Mouse (Mus musculus) hindbrain, embryonic 13.5 days (tissue): ENCODE results near the gene Fancc. TPM values are rescaled to one million over a fixed set of nuclear protein-coding genes. Genes with fewer than 3 reads are reported as not detected.
"Not testable (repeated sequence)": the region's sequence is repeated elsewhere in the genome, so short reads cannot be mapped to it uniquely, and the experiment has no call there.

Experiments used
- ATAC-seq: fragments of 200-750 bp; cut with Nextera tagmentation; 2 replicates; pipeline ENCODE4 v1.8.0; 2017; ENCODE audit warnings: moderate TSS enrichment; ENCODE audit not compliant: low FRiP score
- H3K27ac ChIP-seq: fragments of 300-500 bp; sonication (generic); 2 replicates; pipeline ENCODE4 v1.5.1; 2015; ENCODE audit warnings: inconsistent platforms, mild to moderate bottlenecking, moderate library complexity
- H3K27me3 ChIP-seq: fragments of 300-500 bp; sonication (generic); 2 replicates; pipeline ENCODE4 v1.6.1; 2015; ENCODE audit warnings: mild to moderate bottlenecking, inconsistent platforms
- H3K36me3 ChIP-seq: fragments of 300-500 bp; sonication (generic); 2 replicates; pipeline ENCODE4 v1.6.1; 2015; ENCODE audit warnings: mild to moderate bottlenecking, inconsistent platforms
- H3K4me1 ChIP-seq: fragments of 300-500 bp; sonication (generic); replicated peaks from 2 replicates; pipeline ENCODE4 v1.6.1; 2015; ENCODE audit warnings: inconsistent platforms
- H3K4me2 ChIP-seq: fragments of 300-500 bp; sonication (generic); 2 replicates; pipeline ENCODE4 v1.6.1; 2015; ENCODE audit warnings: inconsistent platforms, mild to moderate bottlenecking, moderate library complexity
- H3K4me3 ChIP-seq: fragments of 300-500 bp; sonication (generic); 2 replicates; pipeline ENCODE4 v1.5.1; 2015; ENCODE audit warnings: mild to moderate bottlenecking, inconsistent platforms
- H3K9ac ChIP-seq: fragments of 300-500 bp; sonication (generic); 2 replicates; pipeline ENCODE4 v1.6.1; 2015; ENCODE audit warnings: mild to moderate bottlenecking, inconsistent platforms
- H3K9me3 ChIP-seq: fragments of 300-500 bp; sonication (generic); 2 replicates; pipeline ENCODE4 v1.6.1; 2016; ENCODE audit warnings: inconsistent platforms
- WGBS: fragments of 180-500 bp; shearing (Covaris S2); methylation state at CpG from one replicate; pipeline ENCODE4 v1.1.7; 2015; 5-methylcytosine and 5-hydroxymethylcytosine counted together
- polyA plus RNA-seq: library from polyadenylated mRNA; unstranded; fragments of >200 nt; fragmentation: Nextera tagmentation; extraction: Ambion mirVana; gene quantifications from 2 replicates; pipeline ENCODE4 v1.2.1, GENCODE M21; 2015

Gene Fancc
- polyA plus RNA-seq, 1 experiment from 2014 or later, result 16.3 TPM

DNA sequence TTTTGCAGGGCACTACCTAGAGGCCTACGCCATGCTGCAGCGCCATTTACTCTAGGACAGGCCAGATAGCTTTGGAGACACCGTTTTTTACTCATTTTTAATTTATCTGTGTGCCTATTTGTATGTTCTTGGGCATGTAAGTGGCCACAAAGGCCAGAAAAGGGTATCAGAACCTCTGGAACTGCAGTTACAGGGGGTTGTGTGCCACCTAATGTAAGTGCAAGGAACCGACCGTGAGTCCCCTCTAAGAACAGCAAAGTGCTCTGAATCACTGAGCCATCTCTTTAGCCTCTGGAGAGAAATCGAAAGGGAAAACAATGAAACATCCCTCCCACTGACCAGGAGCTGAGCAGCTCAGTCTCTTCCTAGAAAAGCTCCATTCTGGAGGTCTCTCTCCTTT, 174.3 kb downstream of the Fancc start:
- no peak overlapping the region for H3K9ac ChIP-seq
- H3K4me2 ChIP-seq, result no peak overlapping the region
- H3K9me3 ChIP-seq, result no peaks in the 10 kb centered on the region
- H3K27ac ChIP-seq, result no peak overlapping the region
- H3K27me3 ChIP-seq, result peaks cover 2% of the 10 kb centered on the region; the same call in 1 of the 2 replicates
- H3K36me3 ChIP-seq, result peaks cover 5% of the 10 kb centered on the region; the same call in 1 of the 2 replicates
- peaks cover 14% of the 10 kb centered on the region for H3K4me1 ChIP-seq
- ATAC-seq, result no peak
- WGBS, result 81% methylated on average over 6 of the region's 6 CpGs
- H3K4me3 ChIP-seq, result no peak overlapping the region

DNA sequence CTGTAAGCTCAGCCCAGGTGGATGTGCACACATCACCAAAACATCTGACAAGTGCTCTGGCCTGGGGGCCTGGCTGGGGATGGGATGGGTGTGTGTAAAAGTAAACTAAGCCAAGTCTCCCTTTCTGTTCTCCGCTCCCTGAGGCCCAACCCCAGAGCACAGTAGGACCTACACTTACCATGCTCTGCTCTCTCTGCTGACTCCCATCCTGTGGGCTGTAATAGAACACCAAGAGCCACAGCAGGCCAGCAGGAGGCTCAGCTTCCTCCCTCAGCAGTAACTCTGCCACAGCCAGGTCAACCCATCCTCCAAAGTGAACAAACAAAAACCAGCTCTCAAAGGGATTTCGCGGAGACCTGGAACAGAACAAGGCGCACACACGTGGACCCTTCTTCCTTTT, 175.4 kb downstream of the Fancc start:
- Histone ChIP-seq H3K36me3 (peaks cover 12% of the 10 kb centered on the region), H3K27me3 (no peaks in the 10 kb centered on the region), H3K27ac (no peak overlapping the region), H3K4me2 (no peak overlapping the region), H3K9ac (no peak overlapping the region), H3K4me1 (peaks cover 23% of the 10 kb centered on the region), H3K9me3 (no peaks in the 10 kb centered on the region), H3K4me3 (no peak overlapping the region)
- 67% methylated on average over 5 of the region's 5 CpGs for WGBS
- ATAC-seq, result no peak

DNA sequence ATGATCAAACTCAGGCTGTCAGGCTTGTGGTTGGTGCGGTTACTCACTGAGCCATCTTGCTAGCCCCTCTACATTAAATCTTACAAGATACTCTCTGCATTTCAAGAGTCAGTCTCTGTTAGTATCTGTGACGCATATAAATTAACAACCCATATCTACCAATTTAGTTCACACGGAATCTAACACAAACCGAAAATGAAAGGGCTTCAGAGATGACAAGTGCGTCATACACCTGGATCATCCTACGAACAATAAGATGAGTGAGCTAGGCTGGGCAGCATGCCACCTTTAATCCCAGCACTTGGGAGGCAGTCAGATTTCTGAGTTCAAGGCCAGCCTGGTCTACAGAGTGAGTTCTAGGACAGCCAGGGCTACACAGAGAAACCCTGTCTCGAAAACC, 177.3 kb downstream of the Fancc start:
- no peak overlapping the region for H3K27ac ChIP-seq
- ATAC-seq, result no peak
- WGBS, result 96% methylated on average over 7 of the region's 7 CpGs
- H3K27me3 ChIP-seq, result no peaks in the 10 kb centered on the region
- no peak overlapping the region for H3K9ac ChIP-seq
- H3K36me3 ChIP-seq, result peaks cover 22% of the 10 kb centered on the region
- H3K9me3 ChIP-seq, result no peaks in the 10 kb centered on the region
- no peak overlapping the region for H3K4me3 ChIP-seq
- no peak overlapping the region for H3K4me2 ChIP-seq
- H3K4me1 ChIP-seq, result peaks cover 23% of the 10 kb centered on the region

DNA sequence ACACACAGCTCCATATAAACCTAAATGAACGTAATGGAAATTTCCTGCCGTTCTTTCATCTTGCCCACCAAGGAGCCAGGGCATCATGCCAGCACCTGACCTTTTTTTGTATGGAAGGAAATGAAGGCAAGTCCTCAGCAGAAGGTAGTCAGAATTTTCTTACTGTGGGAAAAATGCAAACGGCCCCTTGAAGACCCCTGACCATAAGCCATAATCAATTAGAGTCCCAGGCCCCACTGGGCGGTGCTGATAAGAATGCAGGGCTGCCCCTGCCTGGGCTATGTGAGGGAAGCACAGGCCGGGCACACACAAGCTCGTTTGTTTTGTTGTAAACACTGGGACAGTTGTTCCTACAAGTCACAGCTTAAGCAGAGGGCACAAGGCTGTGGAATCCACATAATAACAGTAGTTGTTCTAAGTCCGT, 179.4 kb downstream of the Fancc start:
- WGBS, result 51% methylated on average over 7 of the region's 7 CpGs
- peak; percentile 62; the same call in 1 of the 2 replicates for ATAC-seq
- Histone ChIP-seq H3K36me3 (peaks cover 23% of the 10 kb centered on the region), H3K4me2 (no peak overlapping the region), H3K4me1 (peaks cover 14% of the 10 kb centered on the region), H3K27me3 (no peaks in the 10 kb centered on the region), H3K27ac (no peak overlapping the region), H3K4me3 (no peak overlapping the region), H3K9ac (no peak overlapping the region), H3K9me3 (no peaks in the 10 kb centered on the region)

DNA sequence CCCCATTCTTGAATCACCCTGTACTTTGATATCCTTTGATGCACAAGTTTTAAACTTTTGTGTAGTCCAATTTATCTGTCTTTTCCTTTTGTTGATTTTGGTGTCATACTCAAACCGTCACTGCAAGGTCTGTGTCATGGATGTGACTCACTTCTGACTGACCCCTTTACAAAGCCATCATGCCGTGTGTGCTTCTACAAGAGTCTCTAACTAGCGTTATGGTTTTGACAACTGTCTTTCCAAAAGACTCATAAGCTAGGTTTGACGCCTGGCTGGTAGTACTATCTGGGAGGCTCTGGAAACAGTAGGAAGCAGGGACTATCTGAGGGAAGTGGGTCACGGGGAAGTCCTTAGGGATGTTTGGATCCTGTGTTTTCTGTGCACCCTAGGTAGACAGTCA, 180.7 kb downstream of the Fancc start:
- Histone ChIP-seq H3K27ac (no peak overlapping the region), H3K36me3 (peaks cover 26% of the 10 kb centered on the region), H3K4me1 (peaks cover 14% of the 10 kb centered on the region), H3K9ac (no peak overlapping the region), H3K4me2 (no peak overlapping the region), H3K4me3 (no peak overlapping the region), H3K9me3 (no peaks in the 10 kb centered on the region), H3K27me3 (no peaks in the 10 kb centered on the region)
- WGBS, result 93% methylated on average over 5 of the region's 5 CpGs
- no peak for ATAC-seq

DNA sequence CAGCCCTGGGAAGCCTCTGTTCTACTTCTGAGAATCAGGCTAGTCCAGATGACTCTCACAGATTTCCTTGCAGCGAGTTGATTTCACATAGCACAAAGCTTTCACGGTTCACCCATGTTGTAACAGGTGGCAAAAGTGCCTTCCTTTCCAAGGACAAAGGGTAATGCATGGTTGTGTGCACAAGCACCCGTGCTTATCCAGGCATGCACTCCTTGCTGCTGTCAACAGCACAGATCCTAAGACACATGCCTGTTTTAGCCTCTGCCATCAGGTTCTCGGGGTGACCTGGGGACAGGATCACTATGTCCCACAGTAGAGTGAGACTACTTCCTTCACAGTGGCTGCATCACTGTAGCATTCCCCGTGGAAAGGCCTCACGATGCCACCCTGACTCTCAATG, 181.3 kb downstream of the Fancc start:
- Histone ChIP-seq H3K27me3 (no peaks in the 10 kb centered on the region), H3K27ac (no peak overlapping the region), H3K9ac (no peak overlapping the region), H3K36me3 (peaks cover 28% of the 10 kb centered on the region), H3K4me2 (no peak overlapping the region), H3K4me3 (no peak overlapping the region), H3K9me3 (no peaks in the 10 kb centered on the region), H3K4me1 (peaks cover 14% of the 10 kb centered on the region)
- ATAC-seq, result no peak
- WGBS, result 88% methylated on average over 6 of the region's 6 CpGs

DNA sequence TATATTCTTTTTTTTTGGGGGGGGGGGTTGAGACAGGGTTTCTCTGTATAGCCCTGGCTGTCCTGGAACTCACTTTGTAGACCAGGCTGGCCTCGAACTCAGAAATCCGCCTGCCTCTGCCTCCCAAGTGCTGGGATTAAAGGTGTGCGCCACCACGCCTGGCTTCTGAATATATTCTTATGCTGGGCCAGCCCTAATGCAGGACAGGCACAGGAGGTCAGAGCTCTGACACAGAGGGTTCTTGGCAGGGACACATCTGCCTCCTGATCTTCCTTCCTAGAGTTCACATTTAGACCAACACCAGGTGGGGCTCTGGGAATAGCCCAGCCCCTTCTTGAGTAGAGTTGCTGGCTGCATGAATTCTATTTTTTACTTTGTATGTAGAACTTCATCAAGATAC, 182.0 kb downstream of the Fancc start:
- not testable (repeated sequence) for ATAC-seq, H3K4me3 ChIP-seq
- H3K36me3 ChIP-seq, result peaks cover 28% of the 10 kb centered on the region

DNA sequence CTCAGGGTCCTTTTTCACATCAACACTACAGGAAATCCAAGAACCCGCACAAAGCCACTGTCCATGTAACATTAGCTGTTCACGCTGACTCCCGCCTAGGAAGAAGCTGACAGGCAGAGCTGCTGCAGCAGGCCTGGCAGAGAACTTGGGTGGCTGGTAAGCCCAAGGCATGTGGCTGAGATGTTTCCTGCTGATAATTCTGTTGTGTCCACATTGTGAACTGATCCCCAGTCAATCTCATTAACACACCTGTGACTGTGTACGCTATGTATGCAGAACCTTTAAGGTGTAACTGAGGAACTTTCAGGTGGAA, 182.5 kb downstream of the Fancc start:
- WGBS, result 86% methylated on average over 4 of the region's 4 CpGs
- H3K27me3 ChIP-seq, result no peaks in the 10 kb centered on the region
- H3K4me2 ChIP-seq, result no peak overlapping the region
- ATAC-seq, result no peak
- H3K4me3 ChIP-seq, result no peak overlapping the region
- H3K9ac ChIP-seq, result no peak overlapping the region
- peaks cover 28% of the 10 kb centered on the region for H3K36me3 ChIP-seq
- no peaks in the 10 kb centered on the region for H3K9me3 ChIP-seq
- peaks cover 14% of the 10 kb centered on the region for H3K4me1 ChIP-seq
- H3K27ac ChIP-seq, result no peak overlapping the region

More for the DNA sequence above, 182.0 kb downstream of the Fancc start:
- not testable (repeated sequence) for H3K9ac ChIP-seq, H3K9me3 ChIP-seq, H3K4me2 ChIP-seq, H3K27me3 ChIP-seq, H3K27ac ChIP-seq
- WGBS, result 93% methylated on average over 4 of the region's 4 CpGs
- peaks cover 14% of the 10 kb centered on the region for H3K4me1 ChIP-seq

DNA sequence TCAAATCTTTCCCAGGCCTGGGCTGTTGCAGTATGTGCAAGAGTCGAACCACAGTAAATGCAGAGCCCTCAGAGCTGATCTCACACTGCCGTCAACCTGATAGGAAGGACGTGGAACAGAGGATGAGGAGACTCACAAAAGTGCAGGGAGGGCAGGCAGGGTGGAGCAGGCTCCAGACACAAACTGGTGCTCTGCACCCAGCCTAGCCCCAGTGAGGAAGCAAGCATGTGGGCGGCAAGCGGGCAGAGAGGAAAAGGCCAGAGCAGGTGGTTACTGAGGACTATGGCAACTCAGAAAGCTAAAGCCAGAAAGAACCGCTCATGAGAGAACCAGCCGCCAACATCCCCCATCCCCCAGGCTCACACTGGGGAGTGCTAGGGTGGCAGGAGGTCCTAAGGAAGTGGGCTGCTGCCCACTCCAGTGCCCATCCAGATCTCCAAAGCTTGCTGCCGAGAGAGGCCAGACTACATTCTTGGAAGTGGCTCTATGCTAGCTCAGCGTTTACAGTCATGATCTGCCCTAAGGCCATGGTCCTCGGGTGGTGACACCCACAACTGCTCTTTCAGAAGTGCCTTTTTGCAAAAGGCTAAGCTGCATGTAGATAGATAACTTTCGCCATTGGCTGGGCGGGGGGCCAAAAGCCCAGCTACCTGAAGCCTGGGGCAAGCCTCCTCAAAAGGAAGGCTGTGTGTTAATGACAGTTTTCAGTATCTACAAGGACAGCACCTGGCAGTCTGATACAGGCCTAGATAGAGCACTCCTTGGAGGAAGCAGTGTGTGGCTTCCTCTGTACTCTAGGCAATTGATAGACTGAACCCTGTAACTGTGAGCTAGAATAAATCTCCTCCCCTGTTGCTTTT, 183.1 kb downstream of the Fancc start:
- Histone ChIP-seq H3K4me1 (peaks cover 14% of the 10 kb centered on the region), H3K27me3 (no peaks in the 10 kb centered on the region), H3K4me3 (no peak overlapping the region), H3K9ac (no peak overlapping the region), H3K4me2 (no peak overlapping the region), H3K36me3 (peaks cover 28% of the 10 kb centered on the region), H3K9me3 (no peaks in the 10 kb centered on the region), H3K27ac (no peak overlapping the region)
- 89% methylated on average over 12 of the region's 12 CpGs for WGBS
- no peak for ATAC-seq

DNA sequence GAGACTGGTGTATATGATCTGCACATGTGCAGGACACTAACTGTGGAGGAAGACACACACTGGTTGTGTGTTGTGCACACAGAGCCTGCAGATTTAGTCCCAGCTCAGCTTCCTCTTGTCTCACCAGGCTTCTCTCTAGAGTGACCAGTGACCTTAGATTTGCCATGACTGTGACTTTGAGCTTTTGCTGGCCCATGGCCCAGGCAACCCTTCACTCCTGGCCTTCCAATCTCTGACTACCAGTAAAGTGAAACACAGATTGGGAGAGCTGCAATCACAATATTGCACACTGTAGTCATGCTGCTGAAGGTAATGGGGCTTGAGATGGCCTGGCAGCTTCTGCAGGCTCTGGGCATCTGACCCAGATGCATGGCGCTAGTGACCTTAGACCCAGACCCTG, 183.8 kb downstream of the Fancc start:
- Histone ChIP-seq H3K27me3 (no peaks in the 10 kb centered on the region), H3K36me3 (peaks cover 31% of the 10 kb centered on the region), H3K4me3 (no peak overlapping the region), H3K4me2 (no peak overlapping the region), H3K9ac (no peak overlapping the region), H3K27ac (no peak overlapping the region), H3K4me1 (peaks cover 14% of the 10 kb centered on the region), H3K9me3 (no peaks in the 10 kb centered on the region)
- 97% methylated on average over 1 of the region's 1 CpGs for WGBS
- ATAC-seq, result no peak

DNA sequence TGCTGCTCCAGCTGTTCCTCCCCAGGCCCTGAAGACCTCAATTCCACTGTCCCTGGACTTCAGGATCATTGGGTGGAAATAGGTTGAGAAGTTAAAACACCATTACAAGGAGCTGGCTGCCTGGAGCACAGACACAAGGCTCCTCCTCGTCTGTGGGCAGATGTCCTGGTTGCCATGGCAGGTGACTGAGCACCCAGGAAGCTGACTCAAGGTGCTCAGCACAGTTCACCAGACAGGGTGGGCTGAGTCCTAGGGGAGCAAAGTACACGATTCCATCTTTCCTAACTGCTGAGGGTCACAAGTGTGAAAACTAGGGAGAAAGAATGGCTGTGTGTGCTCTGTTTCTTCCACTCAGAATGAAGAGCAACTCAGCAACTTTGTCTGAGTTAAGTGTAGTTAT, 185.9 kb downstream of the Fancc start:
- Histone ChIP-seq H3K4me3 (no peak overlapping the region), H3K4me2 (no peak overlapping the region), H3K9ac (no peak overlapping the region), H3K36me3 (peaks cover 23% of the 10 kb centered on the region), H3K27me3 (no peaks in the 10 kb centered on the region), H3K27ac (no peak overlapping the region), H3K9me3 (no peaks in the 10 kb centered on the region), H3K4me1 (peaks cover 6% of the 10 kb centered on the region; the same call in 1 of the 2 replicates)
- ATAC-seq, result no peak
- WGBS, result 81% methylated on average over 2 of the region's 2 CpGs

DNA sequence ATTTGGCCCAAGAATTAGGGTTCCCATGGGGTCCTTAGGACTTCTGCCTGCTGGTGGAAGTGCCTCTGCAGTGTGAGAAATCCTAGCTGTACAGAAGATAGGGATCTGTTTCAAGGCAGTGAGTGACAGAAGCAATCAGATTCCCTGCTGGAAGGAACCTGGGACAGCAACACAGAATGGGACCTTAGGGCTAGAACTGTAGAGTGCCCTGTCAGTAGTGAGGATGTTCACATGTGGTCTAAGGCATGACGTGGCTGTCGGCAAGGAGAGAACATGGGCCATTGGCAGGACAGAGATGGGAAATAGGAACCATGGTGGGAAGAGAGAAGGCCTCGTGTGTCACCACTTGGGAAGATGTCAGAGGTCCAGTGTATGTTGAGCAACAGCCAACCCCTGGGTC, 187.5 kb downstream of the Fancc start:
- H3K4me3 ChIP-seq, result no peak overlapping the region
- H3K27me3 ChIP-seq, result no peaks in the 10 kb centered on the region
- H3K9ac ChIP-seq, result no peak overlapping the region
- H3K9me3 ChIP-seq, result no peaks in the 10 kb centered on the region
- ATAC-seq, result no peak
- no peak overlapping the region for H3K27ac ChIP-seq
- no peak overlapping the region for H3K4me2 ChIP-seq
- WGBS, result 82% methylated on average over 3 of the region's 3 CpGs
- H3K36me3 ChIP-seq, result peaks cover 16% of the 10 kb centered on the region
- peaks cover 21% of the 10 kb centered on the region for H3K4me1 ChIP-seq

DNA sequence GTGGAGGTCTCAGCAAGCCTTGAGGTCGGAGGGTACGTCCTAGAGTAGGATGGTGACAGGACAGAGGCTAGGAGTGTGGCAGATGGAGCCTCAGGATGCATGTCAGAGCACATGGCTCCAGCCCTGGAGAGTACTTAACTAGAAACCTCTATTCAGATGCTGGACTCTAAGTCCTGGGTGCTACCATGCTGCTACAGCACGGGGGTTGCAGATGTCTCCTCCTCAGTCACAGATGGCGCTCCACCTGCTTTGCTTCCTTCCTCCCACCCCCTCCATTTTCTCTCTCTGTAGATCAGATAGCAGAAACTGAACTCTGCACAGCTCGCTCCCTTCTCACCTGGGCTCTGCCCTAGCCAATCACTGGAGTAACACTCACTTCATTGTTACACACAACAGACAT, 190.3 kb downstream of the Fancc start:
- Histone ChIP-seq H3K27ac (no peak overlapping the region), H3K27me3 (no peaks in the 10 kb centered on the region), H3K4me2 (no peak overlapping the region), H3K4me1 (peaks cover 26% of the 10 kb centered on the region), H3K4me3 (no peak overlapping the region), H3K36me3 (peaks cover 34% of the 10 kb centered on the region), H3K9ac (no peak overlapping the region), H3K9me3 (no peaks in the 10 kb centered on the region)
- WGBS, result 87% methylated on average over 5 of the region's 5 CpGs
- ATAC-seq, result no peak; the same call in 1 of the 2 replicates
